Mouse (Mus musculus): Measurements from ENCODE around the gene Gm20696. TPM values are rescaled to one million over a fixed set of nuclear protein-coding genes. Genes with fewer than 3 reads are reported as not detected.

The Gm20696 gene
- total and polyA plus RNA-seq, 3 experiments, result 0.59 TPM; not detected in 2

DNA sequence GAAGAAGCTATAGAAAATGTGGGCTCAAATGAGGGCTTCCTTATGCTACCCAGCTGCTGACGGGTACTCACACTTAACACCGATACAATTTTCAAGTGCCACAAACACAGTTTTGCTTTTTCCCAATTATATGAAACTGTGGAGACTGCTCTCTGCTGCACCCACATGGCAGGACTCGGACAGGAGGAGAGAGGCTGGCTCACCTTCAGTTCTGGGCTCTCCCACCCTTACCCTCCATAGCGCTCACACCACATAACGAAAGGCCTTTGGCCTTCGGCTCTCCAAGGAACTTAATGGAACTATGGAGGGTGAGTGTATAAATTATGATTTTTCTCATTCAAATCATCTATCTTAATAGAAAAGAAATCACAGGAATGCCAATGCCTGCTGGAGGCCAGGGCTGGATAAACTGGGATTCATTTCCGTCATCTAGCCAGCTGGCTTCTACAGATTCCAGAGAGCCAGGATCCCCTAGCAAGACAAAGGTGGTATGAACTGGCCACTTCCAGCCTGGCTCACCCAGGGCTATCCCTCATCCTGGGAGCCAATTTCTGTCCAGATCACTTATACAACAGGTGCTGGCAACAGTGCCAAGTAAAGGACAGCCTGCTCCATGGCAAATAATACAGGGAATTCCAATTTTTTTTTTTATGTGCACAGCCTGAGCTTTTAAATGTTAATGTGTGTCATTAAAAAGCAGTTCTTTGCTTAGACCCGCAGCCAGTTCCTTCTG is 36.7 kb downstream of the Gm20696 start:
- dilution Hi-C loops (cut with MboI; ENCODE audit: extremely low pct_ligation_motif_present, extremely low pct_unique_long_range_greater_than_20kb, low sequenced_read_pairs), result no loop called here
- no peak overlapping the region for H3K9ac ChIP-seq (ENCODE audit: insufficient read depth, low read depth)

DNA sequence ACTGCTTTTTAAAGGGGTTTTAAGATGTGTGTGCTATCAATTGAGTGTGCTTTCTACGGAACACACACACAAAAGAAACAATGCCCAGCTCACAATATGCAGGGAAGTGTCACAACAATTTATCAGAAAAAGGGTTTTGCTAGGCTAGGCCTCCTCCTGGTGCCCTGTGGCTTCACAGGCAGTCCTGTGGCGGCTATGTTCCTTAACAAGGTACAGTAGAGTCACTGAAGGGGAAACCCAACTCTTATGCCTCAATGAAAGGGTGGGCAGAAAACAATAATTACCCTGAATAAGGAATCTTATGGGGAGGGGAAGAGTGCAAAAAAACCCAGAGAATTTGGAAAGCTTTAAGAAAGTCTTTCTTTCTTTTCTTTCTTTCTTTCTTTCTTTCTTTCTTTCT is 40.2 kb downstream of the Gm20696 start:
- no peaks in the 10 kb centered on the region for H3K9me3 ChIP-seq (replicated peaks; ENCODE audit: low read length)
- no peaks in the 10 kb centered on the region for H3K79me2 ChIP-seq (replicated peaks; ENCODE audit: control insufficient read depth, extremely low read depth, insufficient read depth, poor library complexity, severe bottlenecking)
- H3K36me3 ChIP-seq (replicated peaks in 1 of 2; ENCODE audit: control insufficient read depth in 1 of 2, insufficient read depth in 1 of 2, low read length in 1 of 2), result peaks cover 6 to 45% of the 10 kb centered on the region in 2 experiments
- in situ Hi-C loops (cut with MboI; ENCODE audit: low pct_ligation_motif_present, low pct_unique_long_range_greater_than_20kb, low sequenced_read_pairs), result no loop called here
- peaks cover 9 to 36% of the 10 kb centered on the region in 2 experiments for H3K4me1 ChIP-seq (ENCODE audit: control insufficient read depth in 1 of 2, insufficient read depth in 2 of 2)
- no peak for DNase-seq (ENCODE audit: extremely low read depth)
- no peaks in the 10 kb centered on the region for H3K27me3 ChIP-seq (replicated peaks)
- dilution Hi-C loops (cut with MboI; ENCODE audit: extremely low pct_ligation_motif_present, extremely low pct_unique_long_range_greater_than_20kb, low sequenced_read_pairs), result no loop called here
- H3K4me3 ChIP-seq (replicated peaks in 1 of 3; ENCODE audit: low read depth in 2 of 3, low read length in 2 of 3, poor library complexity in 1 of 3), result no peak overlapping the region
- no peak overlapping the region for H3K27ac ChIP-seq (ENCODE audit: insufficient read depth, low read depth)
- H3K9ac ChIP-seq (ENCODE audit: insufficient read depth, low read depth), result no peak overlapping the region
- H3K4me2 ChIP-seq (ENCODE audit: insufficient read depth, low read depth, poor library complexity, severe bottlenecking), result no peak overlapping the region
- TF ChIP-seq USF1 (IDR thresholded peaks at IDR 0.05; ENCODE audit: low read depth, low read length) (no peak), MAZ (IDR thresholded peaks at IDR 0.05; ENCODE audit: low read depth, low read length) (no peak), PAX5 (IDR thresholded peaks at IDR 0.05; ENCODE audit: low read length) (no peak), GABPA (IDR thresholded peaks at IDR 0.05; ENCODE audit: insufficient replicate concordance, low read depth, low read length) (no peak), BHLHE40 (IDR thresholded peaks at IDR 0.05; ENCODE audit: low read depth, low read length) (no peak), TBP (conservative IDR thresholded peaks at IDR 0.05; ENCODE audit: low read depth, low read length) (no peak), HCFC1 (IDR thresholded peaks at IDR 0.05; ENCODE audit: low read depth, low read length) (no peak), POLR2AphosphoS2 (IDR thresholded peaks at IDR 0.05; ENCODE audit: low read depth, low read length) (no peak), E2F4 (IDR thresholded peaks at IDR 0.05; ENCODE audit: insufficient replicate concordance, low read depth, low read length) (no peak), UBTF (IDR thresholded peaks at IDR 0.05; ENCODE audit: low read depth, low read length) (no peak), CTCF (conservative IDR thresholded peaks at IDR 0.05 in 1 of 2, IDR thresholded peaks at IDR 0.05 in 1 of 2; ENCODE audit: low read depth in 2 of 2, low read length in 2 of 2) (no peak), JUND (conservative IDR thresholded peaks at IDR 0.05; ENCODE audit: low read depth, low read length) (no peak), ELF1 (IDR thresholded peaks at IDR 0.05; ENCODE audit: low read depth, low read length) (no peak), NRF1 (IDR thresholded peaks at IDR 0.05; ENCODE audit: low read depth, low read length) (no peak), POLR2A (IDR thresholded peaks at IDR 0.05; ENCODE audit: low read depth, low read length) (no peak), ZMIZ1 (IDR thresholded peaks at IDR 0.05; ENCODE audit: low read depth, low read length) (no peak), CHD2 (IDR thresholded peaks at IDR 0.05; ENCODE audit: low read length) (no peak), RCOR1 (conservative IDR thresholded peaks at IDR 0.05; ENCODE audit: low read depth, low read length) (no peak), IRF4 (IDR thresholded peaks at IDR 0.05; ENCODE audit: low read depth, low read length) (no peak)

More for the DNA sequence above, 36.7 kb downstream of the Gm20696 start:
- Histone ChIP-seq H3K36me3 (replicated peaks in 1 of 2; ENCODE audit: control insufficient read depth in 1 of 2, insufficient read depth in 1 of 2, low read length in 1 of 2) (peaks cover 12 to 73% of the 10 kb centered on the region in 2 experiments), H3K79me2 (replicated peaks; ENCODE audit: control insufficient read depth, extremely low read depth, insufficient read depth, poor library complexity, severe bottlenecking) (no peaks in the 10 kb centered on the region), H3K4me2 (ENCODE audit: insufficient read depth, low read depth, poor library complexity, severe bottlenecking) (no peak overlapping the region), H3K4me1 (ENCODE audit: control insufficient read depth in 1 of 2, insufficient read depth in 2 of 2) (peaks cover 0 to 12% of the 10 kb centered on the region in 2 experiments; a peak in 1 of 4 replicates), H3K4me3 (replicated peaks in 1 of 3; ENCODE audit: low read depth in 2 of 3, low read length in 2 of 3, poor library complexity in 1 of 3) (no peak overlapping the region), H3K27ac (ENCODE audit: insufficient read depth, low read depth) (no peak overlapping the region), H3K9me3 (replicated peaks; ENCODE audit: low read length) (no peaks in the 10 kb centered on the region), H3K27me3 (replicated peaks) (no peaks in the 10 kb centered on the region)
- in situ Hi-C loops (cut with MboI; ENCODE audit: low pct_ligation_motif_present, low pct_unique_long_range_greater_than_20kb, low sequenced_read_pairs), result no loop called here
- no peak for DNase-seq (ENCODE audit: extremely low read depth)
- TF ChIP-seq USF2 (conservative IDR thresholded peaks at IDR 0.05; ENCODE audit: low read depth, low read length), result no peak
- TF ChIP-seq ZKSCAN1 (IDR thresholded peaks at IDR 0.05; ENCODE audit: borderline replicate concordance, low read depth, low read length), result no peak
- no peak for TF ChIP-seq MYC (IDR thresholded peaks at IDR 0.05; ENCODE audit: low read depth, low read length)
- no peak for TF ChIP-seq SMC3 (IDR thresholded peaks at IDR 0.05; ENCODE audit: low read depth, low read length)
- no peak for TF ChIP-seq CTCF (conservative IDR thresholded peaks at IDR 0.05 in 1 of 2, IDR thresholded peaks at IDR 0.05 in 1 of 2; ENCODE audit: low read depth in 2 of 2, low read length in 2 of 2)
- TF ChIP-seq RAD21 (IDR thresholded peaks at IDR 0.05; ENCODE audit: low read depth, low read length), result no peak
- TF ChIP-seq CHD2 (IDR thresholded peaks at IDR 0.05; ENCODE audit: low read length), result no peak
- no peak for TF ChIP-seq IRF4 (IDR thresholded peaks at IDR 0.05; ENCODE audit: low read depth, low read length)
- no peak for TF ChIP-seq PAX5 (IDR thresholded peaks at IDR 0.05; ENCODE audit: low read length)
- no peak for TF ChIP-seq POLR2A (IDR thresholded peaks at IDR 0.05; ENCODE audit: low read depth, low read length)
- no peak for TF ChIP-seq ELF1 (IDR thresholded peaks at IDR 0.05; ENCODE audit: low read depth, low read length)
- no peak for TF ChIP-seq ZC3H11A (IDR thresholded peaks at IDR 0.05; ENCODE audit: low read depth, low read length)
- TF ChIP-seq SIN3A (IDR thresholded peaks at IDR 0.05; ENCODE audit: low read length), result no peak
- TF ChIP-seq E2F4 (IDR thresholded peaks at IDR 0.05; ENCODE audit: insufficient replicate concordance, low read depth, low read length), result no peak
- TF ChIP-seq MAZ (IDR thresholded peaks at IDR 0.05; ENCODE audit: low read depth, low read length), result no peak
- no peak for TF ChIP-seq TCF12 (IDR thresholded peaks at IDR 0.05; ENCODE audit: low read depth, low read length)
- no peak for TF ChIP-seq MAFK (IDR thresholded peaks at IDR 0.05; ENCODE audit: insufficient replicate concordance, low read length)
- TF ChIP-seq KAT2A (IDR thresholded peaks at IDR 0.05; ENCODE audit: insufficient replicate concordance, low read length), result no peak
